11 mouse cellular contexts compared by ENCODE assay signal in the genomic region with DNA sequence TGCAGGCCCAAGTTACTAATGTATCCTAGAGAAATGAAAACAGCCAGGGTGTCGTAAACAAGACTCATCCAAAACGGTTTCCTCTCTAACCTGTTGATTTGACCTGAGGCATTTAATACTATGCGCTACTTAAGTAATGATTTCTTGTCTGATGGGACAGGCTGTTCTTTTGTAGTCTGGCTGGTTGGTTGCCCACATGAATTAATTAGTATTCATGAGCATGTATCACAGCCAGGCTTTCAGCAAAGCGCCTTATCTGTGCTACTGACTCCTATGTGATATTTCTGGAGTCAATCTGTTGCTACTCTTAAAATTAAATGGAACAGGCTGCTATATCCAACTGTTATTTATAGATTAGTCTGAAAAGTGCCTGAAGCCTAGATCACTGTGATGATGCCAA.
DNase-seq lines count a peak whose midpoint lies in the region; ATAC-seq and TF ChIP-seq lines count a peak whose summit lies in the region.
"Had no signal": no experiment of that assay in that cellular context is flagged by ENCODE, and none has a peak within 500 bp of the region (broad histone marks: within the 10 kb centered on the region; RNA-seq: fewer than 3 reads in every experiment).

No protein-coding gene starts in this region.

- peaks cover 8% of the 10 kb centered on the region; the same call in 1 of the 2 replicates for H3K36me3 ChIP-seq in heart, embryonic 16.5 days (ENCODE audit: control insufficient read depth, insufficient read depth)
- H3K36me3 ChIP-seq in midbrain, embryonic 12.5 days, result peaks cover 13% of the 10 kb centered on the region
- 0 out of 2 replicates have a peak, but pooled peaks cover 3% of the 10 kb centered on the region for H3K36me3 ChIP-seq in intestine, embryonic 15.5 days

- H3K4me1 ChIP-seq in heart, embryonic 16.5 days (ENCODE audit: control insufficient read depth, insufficient read depth, low read length), result peaks cover 19% of the 10 kb centered on the region
- H3K4me1 ChIP-seq in midbrain, embryonic 12.5 days, result peaks cover 8% of the 10 kb centered on the region
- no peaks in the 10 kb centered on the region for H3K4me1 ChIP-seq in intestine, embryonic 15.5 days (replicated peaks)
- H3K4me1 ChIP-seq: embryonic facial prominence, embryonic 13.5 days had no signal

- H3K4me3 ChIP-seq in gastrocnemius, adult 2 months, result no peak overlapping the region
- H3K4me3 ChIP-seq in heart, embryonic 16.5 days (ENCODE audit: low read length), result no peak overlapping the region
- no peak overlapping the region for H3K4me3 ChIP-seq in midbrain, embryonic 12.5 days
- H3K4me3 ChIP-seq in intestine, embryonic 15.5 days (replicated peaks), result no peak overlapping the region
- H3K4me3 ChIP-seq: embryonic facial prominence, embryonic 13.5 days had no signal

- H3K27ac ChIP-seq in gastrocnemius, adult 2 months, result peak overlapping the region; percentile 86
- H3K27ac ChIP-seq in heart, embryonic 16.5 days (ENCODE audit: low read length), result peak overlapping the region; percentile 76
- no peak overlapping the region for H3K27ac ChIP-seq in midbrain, embryonic 12.5 days (replicated peaks)
- no peak overlapping the region for H3K27ac ChIP-seq in intestine, embryonic 15.5 days
- H3K27ac ChIP-seq: embryonic facial prominence, embryonic 13.5 days had no signal

- intact Hi-C loops in gastrocnemius, adult 2 months (cut with DNase I), result loop anchor here (5.0 kb wide), 2 partner anchors 188 to 273 kb away; a partner anchor contains a TSS

- no peaks in the 10 kb centered on the region for H3K9me3 ChIP-seq in heart, embryonic 16.5 days (replicated peaks; ENCODE audit: control insufficient read depth, low read length)
- no peaks in the 10 kb centered on the region for H3K9me3 ChIP-seq in midbrain, embryonic 12.5 days
- no peaks in the 10 kb centered on the region for H3K9me3 ChIP-seq in intestine, embryonic 15.5 days
- H3K9me3 ChIP-seq: embryonic facial prominence, embryonic 13.5 days had no signal

- H3K27me3 ChIP-seq in heart, embryonic 16.5 days (ENCODE audit: control insufficient read depth, insufficient read depth, low read length), result no peaks in the 10 kb centered on the region
- no peaks in the 10 kb centered on the region for H3K27me3 ChIP-seq in midbrain, embryonic 12.5 days
- no peaks in the 10 kb centered on the region for H3K27me3 ChIP-seq in intestine, embryonic 15.5 days (replicated peaks)
- H3K27me3 ChIP-seq: embryonic facial prominence, embryonic 13.5 days had no signal

- 59% methylated on average over 4 of the region's 4 CpGs for WGBS in heart, embryonic 16.5 days
- WGBS in midbrain, embryonic 12.5 days, result 57% methylated on average over 4 of the region's 4 CpGs
- 77% methylated on average over 4 of the region's 4 CpGs for WGBS in intestine, embryonic 15.5 days

- no peak overlapping the region for H3K9ac ChIP-seq in heart, embryonic 16.5 days (ENCODE audit: low read length)
- H3K9ac ChIP-seq in midbrain, embryonic 12.5 days (replicated peaks), result no peak overlapping the region
- H3K9ac ChIP-seq in intestine, embryonic 15.5 days, result no peak overlapping the region
- H3K9ac ChIP-seq: embryonic facial prominence, embryonic 13.5 days had no signal

- no peak for TF ChIP-seq CTCF in gastrocnemius, adult 2 months (IDR thresholded peaks at IDR 0.05)

- peak; percentile 64; the same call in 1 of the 2 replicates for ATAC-seq in heart, embryonic 16.5 days (replicated peaks; ENCODE audit: extremely low read depth, insufficient read depth, low FRiP score)
- ATAC-seq in midbrain, embryonic 12.5 days (ENCODE audit: low FRiP score, low read depth), result 0 out of 2 replicates have a peak, but pooled peaks have one; percentile 53
- ATAC-seq in intestine, embryonic 15.5 days, result no peak
- ATAC-seq: intestine, postnatal 0 days had no signal

- no peak overlapping the region for H3K4me2 ChIP-seq in heart, embryonic 16.5 days (ENCODE audit: low read depth, low read length)
- H3K4me2 ChIP-seq in midbrain, embryonic 12.5 days (replicated peaks), result no peak overlapping the region
- H3K4me2 ChIP-seq in intestine, embryonic 15.5 days (replicated peaks), result no peak overlapping the region
- H3K4me2 ChIP-seq: embryonic facial prominence, embryonic 13.5 days had no signal

- no peak for DNase-seq in gastrocnemius, adult 2 months
- DNase-seq in gastrocnemius, postnatal 25 days, result no peak
- DNase-seq in brain, adult 2 months (ENCODE audit: low read depth, low spot score), result peak; percentile 84
- DNase-seq in urinary bladder, adult 2 months (ENCODE audit: low spot score), result no peak
- no peak for DNase-seq in thymus, postnatal 14 days
- DNase-seq: adrenal gland, postnatal 14 days had no signal

Comparison
In these comparisons a context has a peak if more than half of its experiments do, and no peak if none do; other contexts are left out.
1. H3K27ac ChIP-seq: peak in gastrocnemius, adult 2 months (single experiment) and heart, embryonic 16.5 days (single experiment); none in midbrain, embryonic 12.5 days (single experiment) and intestine, embryonic 15.5 days (single experiment).